Mouse (Mus musculus): ENCODE measurements around the gene Svop. TPM values are rescaled to one million over a fixed set of nuclear protein-coding genes. Genes with fewer than 3 reads are reported as not detected.

The Svop gene
- total and polyA plus RNA-seq, 2 experiments from 2014 or later = 105 to 175 TPM

- H3K4me3 ChIP-seq (ENCODE audit: low read depth, low read length) = no peak overlapping the region
- peaks cover 7% of the 10 kb centered on the region for H3K36me3 ChIP-seq (ENCODE audit: insufficient read depth, low read length)
- H3K4me2 ChIP-seq (ENCODE audit: low read depth, low read length, poor library complexity, severe bottlenecking) = peak overlapping the region; percentile 13; the same call in 1 of the 2 replicates
- DNase-seq (ENCODE audit: low spot score) (no peak), ATAC-seq (ENCODE audit: low FRiP score) (peak; percentile 17; the same call in 1 of the 2 replicates)
- H3K9me3 ChIP-seq (ENCODE audit: low read length) = no peaks in the 10 kb centered on the region
- TF ChIP-seq CTCF (IDR thresholded peaks at IDR 0.05) = no peak
- no peak overlapping the region for H3K27ac ChIP-seq (ENCODE audit: low read depth, low read length)
- no peaks in the 10 kb centered on the region for H3K27me3 ChIP-seq (ENCODE audit: insufficient read depth, low read length)
- H3K9ac ChIP-seq (replicated peaks; ENCODE audit: low read length, poor library complexity, severe bottlenecking) = no peak overlapping the region
- 13% methylated on average over 9 of the region's 10 CpGs for WGBS
- H3K4me1 ChIP-seq (ENCODE audit: insufficient read depth, low read length) = no peaks in the 10 kb centered on the region
Measured at GRCm38 (mm10) chr5:114024885-114025284, 66.5 kb downstream of the Svop start.

DNA sequence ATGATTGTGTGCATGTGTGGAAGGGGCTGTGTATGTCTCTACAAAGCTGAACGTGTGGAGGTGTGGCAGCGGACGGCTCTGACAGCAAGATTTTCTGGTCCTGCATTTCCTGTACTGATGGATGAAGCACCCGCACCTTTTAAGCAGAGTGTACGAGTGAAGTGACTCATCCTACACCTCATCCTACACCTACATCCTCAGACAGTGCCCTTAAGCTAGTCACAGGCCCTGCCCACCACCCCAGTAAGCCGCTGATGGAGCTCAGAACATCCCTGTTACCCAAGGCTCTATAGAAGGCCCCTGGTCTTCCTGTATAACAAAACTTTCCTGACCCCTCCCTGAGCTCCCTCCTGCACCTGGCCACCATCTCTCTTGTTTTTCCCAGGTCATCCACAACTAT is 67.0 kb downstream of the Svop start:
- 61% methylated on average over 6 of the region's 6 CpGs for WGBS
- Histone ChIP-seq H3K9me3 (ENCODE audit: low read length) (no peaks in the 10 kb centered on the region), H3K27ac (ENCODE audit: low read depth, low read length) (no peak overlapping the region), H3K9ac (replicated peaks; ENCODE audit: low read length, poor library complexity, severe bottlenecking) (no peak overlapping the region), H3K4me2 (ENCODE audit: low read depth, low read length, poor library complexity, severe bottlenecking) (peak overlapping the region; percentile 13; the same call in 1 of the 2 replicates), H3K4me3 (ENCODE audit: low read depth, low read length) (no peak overlapping the region), H3K4me1 (ENCODE audit: insufficient read depth, low read length) (no peaks in the 10 kb centered on the region), H3K27me3 (ENCODE audit: insufficient read depth, low read length) (no peaks in the 10 kb centered on the region), H3K36me3 (ENCODE audit: insufficient read depth, low read length) (peaks cover 7% of the 10 kb centered on the region; the same call in 1 of the 2 replicates)
- no peak for ATAC-seq (ENCODE audit: low FRiP score)
- no peak for TF ChIP-seq CTCF (IDR thresholded peaks at IDR 0.05)
- no peak for DNase-seq (ENCODE audit: low spot score)

DNA sequence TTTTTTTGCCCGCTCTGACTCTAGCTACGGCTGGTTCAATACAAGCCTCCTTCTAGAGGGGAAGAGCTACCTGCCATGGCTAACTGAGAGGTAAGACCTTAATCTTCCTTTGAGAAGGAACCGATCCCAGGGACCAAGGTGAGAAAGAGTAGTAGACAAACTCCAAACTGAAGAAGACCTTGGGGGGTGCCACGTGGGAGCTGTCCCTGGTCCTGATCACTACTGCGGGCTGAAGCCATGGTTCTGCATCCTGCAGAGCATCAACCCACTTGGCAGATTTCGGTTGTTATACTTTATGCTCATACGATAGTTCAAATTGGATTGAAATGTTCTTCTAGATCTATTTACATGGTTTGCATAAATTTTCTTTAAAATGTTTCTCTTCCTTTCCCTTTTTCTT is 76.2 kb downstream of the Svop start:
- Histone ChIP-seq H3K4me1 (ENCODE audit: insufficient read depth, low read length) (no peaks in the 10 kb centered on the region), H3K36me3 (ENCODE audit: insufficient read depth, low read length) (no peaks in the 10 kb centered on the region), H3K9me3 (ENCODE audit: low read length) (no peaks in the 10 kb centered on the region), H3K27me3 (ENCODE audit: insufficient read depth, low read length) (no peaks in the 10 kb centered on the region), H3K9ac (replicated peaks; ENCODE audit: low read length, poor library complexity, severe bottlenecking) (no peak overlapping the region), H3K27ac (ENCODE audit: low read depth, low read length) (no peak overlapping the region), H3K4me2 (ENCODE audit: low read depth, low read length, poor library complexity, severe bottlenecking) (no peak overlapping the region), H3K4me3 (ENCODE audit: low read depth, low read length) (no peak overlapping the region)
- TF ChIP-seq CTCF (IDR thresholded peaks at IDR 0.05) = no peak
- 66% methylated on average over 7 of the region's 7 CpGs for WGBS
- ATAC-seq (ENCODE audit: low FRiP score) (no peak), DNase-seq (ENCODE audit: low spot score) (no peak)

- Histone ChIP-seq H3K27ac (ENCODE audit: low read depth, low read length) (no peak overlapping the region), H3K4me1 (ENCODE audit: insufficient read depth, low read length) (no peaks in the 10 kb centered on the region), H3K4me3 (ENCODE audit: low read depth, low read length) (no peak overlapping the region), H3K27me3 (ENCODE audit: insufficient read depth, low read length) (no peaks in the 10 kb centered on the region), H3K4me2 (ENCODE audit: low read depth, low read length, poor library complexity, severe bottlenecking) (no peak overlapping the region), H3K36me3 (ENCODE audit: insufficient read depth, low read length) (no peaks in the 10 kb centered on the region), H3K9ac (replicated peaks; ENCODE audit: low read length, poor library complexity, severe bottlenecking) (no peak overlapping the region), H3K9me3 (ENCODE audit: low read length) (no peaks in the 10 kb centered on the region)
- ATAC-seq (ENCODE audit: low FRiP score) = no peak
- no peak for TF ChIP-seq CTCF (IDR thresholded peaks at IDR 0.05)
- no peak for DNase-seq (ENCODE audit: low spot score)
- WGBS = 72% methylated on average over 4 of the region's 4 CpGs
Measured at GRCm38 (mm10) chr5:114009049-114009448, 82.3 kb downstream of the Svop start.

- ATAC-seq (ENCODE audit: low FRiP score) (peak; percentile 41; the same call in 1 of the 2 replicates), DNase-seq (ENCODE audit: low spot score) (peak; percentile 31)
Measured at GRCm38 (mm10) chr5:114007753-114008453, 83.5 kb downstream of the Svop start.

GRCm38 (mm10) chr5:114006974-114007373 is 84.4 kb downstream of the Svop start:
- no peak for TF ChIP-seq CTCF (IDR thresholded peaks at IDR 0.05)
- no peaks in the 10 kb centered on the region for H3K36me3 ChIP-seq (ENCODE audit: insufficient read depth, low read length)
- no peak for DNase-seq (ENCODE audit: low spot score)
- H3K27ac ChIP-seq (ENCODE audit: low read depth, low read length) = no peak overlapping the region
- H3K4me2 ChIP-seq (ENCODE audit: low read depth, low read length, poor library complexity, severe bottlenecking) = no peak overlapping the region
- H3K4me3 ChIP-seq (ENCODE audit: low read depth, low read length) = no peak overlapping the region
- H3K9me3 ChIP-seq (ENCODE audit: low read length) = no peaks in the 10 kb centered on the region
- H3K4me1 ChIP-seq (ENCODE audit: insufficient read depth, low read length) = no peaks in the 10 kb centered on the region
- H3K27me3 ChIP-seq (ENCODE audit: insufficient read depth, low read length) = no peaks in the 10 kb centered on the region
- 83% methylated on average over 4 of the region's 4 CpGs for WGBS
- ATAC-seq (ENCODE audit: low FRiP score) = no peak
- no peak overlapping the region for H3K9ac ChIP-seq (replicated peaks; ENCODE audit: low read length, poor library complexity, severe bottlenecking)

More at GRCm38 (mm10) chr5:114007753-114008453, 83.5 kb downstream of the Svop start:
- Histone ChIP-seq H3K4me3 (ENCODE audit: low read depth, low read length) (no peak overlapping the region), H3K9me3 (ENCODE audit: low read length) (no peaks in the 10 kb centered on the region), H3K36me3 (ENCODE audit: insufficient read depth, low read length) (no peaks in the 10 kb centered on the region), H3K27ac (ENCODE audit: low read depth, low read length) (no peak overlapping the region), H3K9ac (replicated peaks; ENCODE audit: low read length, poor library complexity, severe bottlenecking) (no peak overlapping the region), H3K4me1 (ENCODE audit: insufficient read depth, low read length) (no peaks in the 10 kb centered on the region), H3K27me3 (ENCODE audit: insufficient read depth, low read length) (no peaks in the 10 kb centered on the region), H3K4me2 (ENCODE audit: low read depth, low read length, poor library complexity, severe bottlenecking) (no peak overlapping the region)
- no peak for TF ChIP-seq CTCF (IDR thresholded peaks at IDR 0.05)
- WGBS = 66% methylated on average over 12 of the region's 12 CpGs
